Mouse (Mus musculus) heart, embryonic 14.5 days (tissue): ENCODE data around the gene Fancc. TPM values are rescaled to one million over a fixed set of nuclear protein-coding genes. Genes with fewer than 3 reads are reported as not detected.

Experiments used
- ATAC-seq: fragments of 200-750 bp; cut with Nextera tagmentation; 2 replicates; pipeline ENCODE4 v1.8.0; 2017; ENCODE audit warnings: low read depth, moderate TSS enrichment; ENCODE audit not compliant: insufficient number of reproducible peaks, insufficient read depth, low FRiP score
- H3K27ac ChIP-seq, 2 experiments: fragments of 200-500 bp in 1 of 2; fragments of 300-500 bp in 1 of 2; sonication (generic) in 1 of 2; replicated peaks in 1 of 2; 2 replicates each; pipeline ENCODE4 v1.5.1; 2012 to 2014; ENCODE audit warnings: low read depth in 2 of 2, low read length in 2 of 2, control low read depth in 1 of 2, mild to moderate bottlenecking in 1 of 2, mixed read lengths in 1 of 2; ENCODE audit not compliant: control insufficient read depth in 1 of 2, insufficient read depth in 1 of 2
- H3K27me3 ChIP-seq: fragments of 300-500 bp; sonication (generic); 2 replicates; pipeline ENCODE4 v1.6.1; 2014; ENCODE audit warnings: mild to moderate bottlenecking, low read length, control low read depth; ENCODE audit not compliant: control insufficient read depth, insufficient read depth
- H3K36me3 ChIP-seq: fragments of 300-500 bp; sonication (generic); 2 replicates; pipeline ENCODE4 v1.6.1; 2014; ENCODE audit warnings: mild to moderate bottlenecking, control low read depth, low read length, mixed read lengths; ENCODE audit not compliant: control insufficient read depth, insufficient read depth
- H3K4me1 ChIP-seq, 2 experiments: fragments of 200-500 bp in 1 of 2; fragments of 300-500 bp in 1 of 2; sonication (generic) in 1 of 2; 2 replicates each; pipeline ENCODE4 v1.6.1; 2012 to 2014; ENCODE audit warnings: low read length in 2 of 2, control low read depth in 1 of 2, mixed read lengths in 1 of 2; ENCODE audit not compliant: control insufficient read depth in 2 of 2, insufficient read depth in 2 of 2
- H3K4me2 ChIP-seq: fragments of 300-500 bp; sonication (generic); 2 replicates; pipeline ENCODE4 v1.6.1; 2014; ENCODE audit warnings: mild to moderate bottlenecking, low read length
- H3K4me3 ChIP-seq, 2 experiments: fragments of 200-500 bp in 1 of 2; fragments of 300-500 bp in 1 of 2; sonication (generic) in 1 of 2; 2 replicates each; pipeline ENCODE4 v1.5.1; 2012 to 2014; ENCODE audit warnings: low read length in 2 of 2, mild to moderate bottlenecking in 2 of 2, control low read depth in 1 of 2, low read depth in 1 of 2, moderate library complexity in 1 of 2; ENCODE audit not compliant: control insufficient read depth in 1 of 2, insufficient read depth in 1 of 2
- H3K9ac ChIP-seq: fragments of 300-500 bp; sonication (generic); 2 replicates; pipeline ENCODE4 v1.6.1; 2014; ENCODE audit warnings: mild to moderate bottlenecking, low read length
- H3K9me3 ChIP-seq: fragments of 300-500 bp; sonication (generic); 2 replicates; pipeline ENCODE4 v1.6.1; 2016; ENCODE audit warnings: low read length, control low read depth; ENCODE audit not compliant: control insufficient read depth
- WGBS: fragments of 180-500 bp; shearing (Covaris S2); extraction: QIAGEN DNeasy Blood & Tissue Kit; methylation state at CpG from one replicate; pipeline ENCODE4 v1.1.7; 2014; 5-methylcytosine and 5-hydroxymethylcytosine counted together
- polyA plus RNA-seq: library from polyadenylated mRNA; unstranded; fragments of >200 nt; fragmentation: Nextera tagmentation; extraction: Ambion mirVana; gene quantifications from 2 replicates; pipeline ENCODE4 v1.2.1, GENCODE M21; 2014

The Fancc gene
- polyA plus RNA-seq, 1 experiment from 2014 or later = 15.5 TPM

- Histone ChIP-seq H3K4me1 (peaks cover 14 to 27% of the 10 kb centered on the region in 2 experiments), H3K4me2 (no peak overlapping the region), H3K9me3 (no peaks in the 10 kb centered on the region), H3K36me3 (peaks cover 75% of the 10 kb centered on the region), H3K4me3 (no peak overlapping the region), H3K9ac (no peak overlapping the region), H3K27me3 (no peaks in the 10 kb centered on the region), H3K27ac (no peak overlapping the region)
- ATAC-seq = no peak
- 83% methylated on average over 5 of the region's 5 CpGs for WGBS
Measured at GRCm38 (mm10) chr13:63289687-63290086, 207.4 kb downstream of the Fancc start.

DNA sequence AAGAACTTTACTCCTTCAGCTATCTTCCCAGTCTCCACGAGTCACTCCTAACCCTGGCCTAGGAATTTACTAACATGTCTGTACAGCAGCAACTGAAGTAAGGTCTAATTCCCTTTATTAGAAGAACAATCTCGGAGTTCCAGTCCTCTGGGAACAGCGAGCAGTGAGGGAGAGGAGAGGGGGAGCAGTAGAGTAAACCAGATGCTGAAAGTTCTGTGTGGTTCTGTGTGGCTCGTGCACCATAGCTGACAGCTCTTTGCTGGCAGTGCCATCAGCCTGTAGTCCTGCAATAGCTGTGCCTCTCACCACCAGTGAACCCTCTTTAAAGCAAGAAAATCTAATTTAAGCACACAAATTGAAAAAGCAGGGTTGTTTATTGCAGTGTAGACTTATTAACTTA is 207.9 kb downstream of the Fancc start:
- Histone ChIP-seq H3K27ac (no peak overlapping the region), H3K4me1 (peaks cover 8 to 21% of the 10 kb centered on the region in 2 experiments), H3K4me2 (no peak overlapping the region), H3K4me3 (no peak overlapping the region), H3K27me3 (no peaks in the 10 kb centered on the region), H3K9me3 (no peaks in the 10 kb centered on the region), H3K36me3 (peaks cover 77% of the 10 kb centered on the region), H3K9ac (no peak overlapping the region)
- ATAC-seq = no peak
- WGBS = 65% methylated on average over 4 of the region's 4 CpGs

GRCm38 (mm10) chr13:63286483-63287102 is 210.5 kb downstream of the Fancc start:
- H3K4me1 ChIP-seq = peaks cover 5 to 21% of the 10 kb centered on the region in 2 experiments
- no peak overlapping the region for H3K4me3 ChIP-seq
- no peak overlapping the region for H3K4me2 ChIP-seq
- 81% methylated on average over 11 of the region's 11 CpGs for WGBS
- H3K9me3 ChIP-seq = no peaks in the 10 kb centered on the region
- H3K9ac ChIP-seq = no peak overlapping the region
- H3K27me3 ChIP-seq = no peaks in the 10 kb centered on the region
- ATAC-seq = no peak
- no peak overlapping the region for H3K27ac ChIP-seq
- peaks cover 94% of the 10 kb centered on the region for H3K36me3 ChIP-seq

DNA sequence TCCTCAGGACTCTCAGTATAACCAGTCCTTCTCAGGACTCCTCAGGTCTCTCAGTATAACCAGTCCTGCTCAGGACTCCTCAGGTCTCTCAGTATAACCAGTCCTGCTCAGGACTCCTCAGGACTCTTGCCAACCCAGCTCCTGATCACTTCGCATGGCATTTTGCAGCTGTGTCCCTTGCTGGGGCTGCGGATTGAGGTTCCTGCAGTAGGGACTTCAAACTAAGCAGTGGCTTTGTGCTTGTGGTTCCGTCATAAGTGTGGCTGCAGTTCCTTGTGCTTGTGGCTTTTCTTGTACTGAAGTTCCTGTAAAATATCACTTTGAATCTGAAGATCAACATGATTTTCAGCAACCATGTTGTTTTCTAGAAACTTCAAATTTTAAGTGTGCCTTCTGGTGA is 212.3 kb downstream of the Fancc start:
- no peak overlapping the region for H3K27ac ChIP-seq
- no peak for ATAC-seq
- H3K9me3 ChIP-seq = no peaks in the 10 kb centered on the region
- WGBS = 93% methylated on average over 3 of the region's 3 CpGs
- H3K4me3 ChIP-seq = no peak overlapping the region
- no peak overlapping the region for H3K4me2 ChIP-seq
- H3K27me3 ChIP-seq = no peaks in the 10 kb centered on the region
- peaks cover 78% of the 10 kb centered on the region for H3K36me3 ChIP-seq
- no peak overlapping the region for H3K9ac ChIP-seq
- H3K4me1 ChIP-seq = peaks cover 11 to 34% of the 10 kb centered on the region in 2 experiments

- Histone ChIP-seq H3K4me1 (peaks cover 21 to 49% of the 10 kb centered on the region in 2 experiments), H3K27ac (no peak overlapping the region), H3K27me3 (no peaks in the 10 kb centered on the region), H3K4me3 (no peak overlapping the region), H3K36me3 (peaks cover 63% of the 10 kb centered on the region), H3K4me2 (no peak overlapping the region), H3K9ac (no peak overlapping the region), H3K9me3 (no peaks in the 10 kb centered on the region)
- no peak for ATAC-seq
Measured at GRCm38 (mm10) chr13:63283236-63283635, 213.8 kb downstream of the Fancc start.

- no peak overlapping the region for H3K4me2 ChIP-seq
- H3K27me3 ChIP-seq = no peaks in the 10 kb centered on the region
- H3K4me3 ChIP-seq = no peak overlapping the region
- no peak overlapping the region for H3K9ac ChIP-seq
- peaks cover 27 to 63% of the 10 kb centered on the region in 2 experiments for H3K4me1 ChIP-seq
- no peak overlapping the region for H3K27ac ChIP-seq
- no peaks in the 10 kb centered on the region for H3K9me3 ChIP-seq
- WGBS = 84% methylated on average over 8 of the region's 8 CpGs
- ATAC-seq = no peak
- peaks cover 43% of the 10 kb centered on the region for H3K36me3 ChIP-seq
Measured at GRCm38 (mm10) chr13:63281206-63281605, 215.9 kb downstream of the Fancc start.

GRCm38 (mm10) chr13:63280344-63280743 is 216.7 kb downstream of the Fancc start:
- 23% methylated on average over 3 of the region's 3 CpGs for WGBS
- Histone ChIP-seq H3K27me3 (no peaks in the 10 kb centered on the region), H3K27ac (no peak overlapping the region; a peak in 1 of 4 replicates), H3K9ac (no peak overlapping the region; the same call in 1 of the 2 replicates), H3K9me3 (no peaks in the 10 kb centered on the region), H3K36me3 (peaks cover 34% of the 10 kb centered on the region), H3K4me1 (peaks cover 26 to 64% of the 10 kb centered on the region in 2 experiments), H3K4me3 (no peak overlapping the region), H3K4me2 (peak overlapping the region; percentile 45)
- ATAC-seq = 0 out of 2 replicates have a peak, but pooled peaks have one; percentile 51

- Histone ChIP-seq H3K9me3 (no peaks in the 10 kb centered on the region), H3K4me3 (peak overlapping the region; percentile 1 to 2; a peak in 3 of 4 replicates), H3K4me1 (peaks cover 26 to 64% of the 10 kb centered on the region in 2 experiments), H3K4me2 (peak overlapping the region; percentile 45), H3K27ac (peak overlapping the region; percentile 13 to 81; a peak in 3 of 4 replicates), H3K9ac (peak overlapping the region; percentile 42; the same call in 1 of the 2 replicates), H3K27me3 (no peaks in the 10 kb centered on the region), H3K36me3 (peaks cover 29% of the 10 kb centered on the region)
- ATAC-seq = no peak
- WGBS = 34% methylated on average over 8 of the region's 8 CpGs
Measured at GRCm38 (mm10) chr13:63279807-63280206, 217.3 kb downstream of the Fancc start.
